Mouse (Mus musculus): ENCODE data around the gene Nudt22. TPM values are rescaled to one million over a fixed set of nuclear protein-coding genes. Genes with fewer than 3 reads are reported as not detected.

The Nudt22 gene
- polyA plus RNA-seq, 1 experiment from 2014 or later: 20.1 TPM

DNA sequence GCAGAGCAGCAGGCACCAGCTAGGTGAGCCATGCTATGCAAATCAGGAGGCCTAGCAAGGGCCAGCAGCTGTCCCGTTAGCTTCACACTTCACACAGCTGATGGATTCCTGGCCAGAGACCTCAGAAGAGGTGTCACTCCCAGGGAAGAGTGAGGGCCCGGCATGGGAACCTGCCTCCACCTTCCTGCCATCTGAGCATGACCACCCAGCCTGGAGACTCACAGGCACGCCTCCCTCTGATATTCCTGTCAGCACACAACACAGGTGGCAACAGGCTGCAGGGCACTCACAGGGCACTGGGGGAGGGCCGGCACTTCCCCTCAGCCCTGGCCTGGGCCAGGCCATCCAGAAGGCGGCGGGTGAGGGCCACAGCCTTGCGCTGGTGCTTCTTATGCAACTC lies 40.5 kb downstream of the Nudt22 start:
- Histone ChIP-seq H3K4me2 (no peak overlapping the region), H3K4me3 (replicated peaks) (no peak overlapping the region), H3K27ac (no peak overlapping the region), H3K9me3 (no peaks in the 10 kb centered on the region), H3K9ac (replicated peaks) (no peak overlapping the region), H3K27me3 (no peaks in the 10 kb centered on the region), H3K36me3 (peaks cover 70% of the 10 kb centered on the region), H3K4me1 (replicated peaks) (peaks cover 11% of the 10 kb centered on the region)
- 73% methylated on average over 7 of the region's 7 CpGs for WGBS
- ATAC-seq (ENCODE audit: insufficient number of reproducible peaks, insufficient read depth, low FRiP score, low TSS enrichment, low read depth): no peak

- Histone ChIP-seq H3K9me3 (no peaks in the 10 kb centered on the region), H3K4me3 (replicated peaks) (no peak overlapping the region), H3K9ac (replicated peaks) (no peak overlapping the region), H3K27me3 (no peaks in the 10 kb centered on the region), H3K4me2 (no peak overlapping the region), H3K27ac (no peak overlapping the region), H3K4me1 (replicated peaks) (peaks cover 19% of the 10 kb centered on the region), H3K36me3 (peaks cover 56% of the 10 kb centered on the region)
- ATAC-seq (ENCODE audit: insufficient number of reproducible peaks, insufficient read depth, low FRiP score, low TSS enrichment, low read depth): no peak
- WGBS: 54% methylated on average over 9 of the region's 9 CpGs
Observed at GRCm38 (mm10) chr19:6954046-6954445, 41.9 kb downstream of the Nudt22 start.

DNA sequence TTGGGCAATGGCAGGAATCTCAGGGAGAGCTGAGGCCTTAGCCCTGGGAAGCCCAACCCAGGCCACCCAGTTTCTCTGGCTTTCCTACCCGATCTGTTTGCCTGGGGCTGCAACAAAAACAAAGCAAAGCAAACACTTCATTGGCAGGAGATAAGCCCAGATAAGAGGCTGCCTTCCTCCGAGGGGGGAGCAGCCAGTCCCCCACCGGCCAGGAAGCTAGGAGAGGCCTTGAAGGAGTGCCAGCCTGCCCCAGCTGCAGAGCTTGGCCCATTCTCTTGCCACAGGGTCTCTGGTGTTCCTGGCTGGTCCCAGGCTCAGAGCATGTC lies 43.2 kb downstream of the Nudt22 start:
- Histone ChIP-seq H3K4me3 (replicated peaks) (peak overlapping the region; percentile 63), H3K36me3 (peaks cover 42% of the 10 kb centered on the region), H3K9me3 (no peaks in the 10 kb centered on the region), H3K9ac (replicated peaks) (0 out of 2 replicates have a peak overlapping the region, but pooled peaks have one; percentile 78), H3K4me2 (peak overlapping the region; percentile 96), H3K27me3 (no peaks in the 10 kb centered on the region), H3K4me1 (replicated peaks) (peaks cover 19% of the 10 kb centered on the region), H3K27ac (peak overlapping the region; percentile 97)
- 12% methylated on average over 3 of the region's 3 CpGs for WGBS
- ATAC-seq (ENCODE audit: insufficient number of reproducible peaks, insufficient read depth, low FRiP score, low TSS enrichment, low read depth): no peak

DNA sequence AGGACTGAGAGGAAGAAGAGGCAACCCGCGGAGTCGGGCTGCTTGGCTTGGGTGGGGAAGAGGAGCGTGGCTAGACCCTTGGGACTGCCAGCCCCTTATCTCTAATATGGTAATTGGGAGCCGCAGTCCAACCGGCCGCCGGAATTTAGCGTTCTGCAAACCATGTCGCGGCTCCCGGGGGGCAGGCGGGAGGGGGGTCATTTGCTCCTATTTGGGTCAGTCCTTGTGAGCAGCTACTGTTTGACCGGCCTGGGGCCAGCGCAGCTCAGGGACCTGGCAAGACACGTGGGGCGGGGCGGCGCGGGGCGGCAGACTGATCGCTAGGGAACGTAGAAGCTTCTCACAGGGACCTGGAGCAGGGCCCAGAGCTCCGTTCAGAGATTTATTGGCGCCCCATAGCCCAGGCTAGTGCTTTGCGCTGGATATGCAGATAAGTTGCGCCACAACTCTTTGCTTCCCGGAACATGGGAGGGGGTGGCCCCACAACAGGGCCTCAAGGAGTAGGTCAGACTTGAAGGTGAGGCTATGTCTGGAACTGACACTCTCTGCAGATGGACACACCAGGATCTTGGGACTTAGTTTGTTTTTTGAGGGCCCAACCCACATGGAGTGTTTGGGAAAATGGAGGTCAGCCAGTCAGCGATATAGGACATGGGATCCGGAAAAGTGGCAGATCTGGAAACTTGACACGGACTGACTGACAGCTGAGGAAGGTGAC lies 43.8 kb downstream of the Nudt22 start:
- no peaks in the 10 kb centered on the region for H3K27me3 ChIP-seq
- peak overlapping the region; percentile 96 for H3K4me2 ChIP-seq
- H3K36me3 ChIP-seq: peaks cover 37% of the 10 kb centered on the region
- peak overlapping the region; percentile 97 for H3K27ac ChIP-seq
- H3K4me3 ChIP-seq (replicated peaks): peak overlapping the region; percentile 63
- H3K9ac ChIP-seq (replicated peaks): peak overlapping the region; percentile 78
- no peaks in the 10 kb centered on the region for H3K9me3 ChIP-seq
- peak; percentile 3; the same call in 1 of the 2 replicates for ATAC-seq (ENCODE audit: insufficient number of reproducible peaks, insufficient read depth, low FRiP score, low TSS enrichment, low read depth)
- WGBS: 3% methylated on average over 31 of the region's 31 CpGs
- H3K4me1 ChIP-seq (replicated peaks): peaks cover 19% of the 10 kb centered on the region

GRCm38 (mm10) chr19:6951381-6951968 lies 44.4 kb downstream of the Nudt22 start:
- peak overlapping the region; percentile 97 for H3K27ac ChIP-seq
- H3K4me3 ChIP-seq (replicated peaks): peak overlapping the region; percentile 63
- H3K4me2 ChIP-seq: peak overlapping the region; percentile 96
- under 1% methylated on average over 35 of the region's 35 CpGs for WGBS
- H3K36me3 ChIP-seq: peaks cover 30% of the 10 kb centered on the region
- H3K9ac ChIP-seq (replicated peaks): peak overlapping the region; percentile 78
- H3K27me3 ChIP-seq: no peaks in the 10 kb centered on the region
- peak; percentile 75 for ATAC-seq (ENCODE audit: insufficient number of reproducible peaks, insufficient read depth, low FRiP score, low TSS enrichment, low read depth)
- H3K9me3 ChIP-seq: no peaks in the 10 kb centered on the region
- H3K4me1 ChIP-seq (replicated peaks): peaks cover 19% of the 10 kb centered on the region

GRCm38 (mm10) chr19:6950613-6951153 lies 45.2 kb downstream of the Nudt22 start:
- under 1% methylated on average over 28 of the region's 28 CpGs for WGBS
- H3K27ac ChIP-seq: peak overlapping the region; percentile 97
- H3K27me3 ChIP-seq: no peaks in the 10 kb centered on the region
- peak overlapping the region; percentile 78 for H3K9ac ChIP-seq (replicated peaks)
- peak overlapping the region; percentile 96 for H3K4me2 ChIP-seq
- H3K4me1 ChIP-seq (replicated peaks): peaks cover 19% of the 10 kb centered on the region
- H3K4me3 ChIP-seq (replicated peaks): peak overlapping the region; percentile 63
- H3K9me3 ChIP-seq: no peaks in the 10 kb centered on the region
- peaks cover 30% of the 10 kb centered on the region for H3K36me3 ChIP-seq
- ATAC-seq (ENCODE audit: insufficient number of reproducible peaks, insufficient read depth, low FRiP score, low TSS enrichment, low read depth): peak; percentile 18; the same call in 1 of the 2 replicates

DNA sequence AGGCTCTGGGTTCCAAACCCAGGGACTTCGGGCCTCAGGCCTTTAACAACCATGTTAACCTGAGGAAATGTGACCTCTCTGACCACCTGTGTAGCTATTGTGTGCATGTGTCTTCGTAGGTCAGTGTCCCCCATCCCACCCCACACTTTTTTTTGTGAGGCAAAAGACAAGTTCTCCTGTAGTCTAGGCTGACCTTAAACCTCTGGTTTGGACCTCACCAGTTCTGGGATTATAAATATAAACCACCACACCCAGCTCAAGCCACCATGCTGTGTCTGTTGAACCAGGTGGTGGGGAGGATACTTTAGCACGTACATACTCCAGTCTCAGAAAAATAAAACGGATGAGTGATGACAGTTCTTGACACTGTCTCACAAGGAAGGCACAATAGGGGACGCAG lies 46.0 kb downstream of the Nudt22 start:
- no peaks in the 10 kb centered on the region for H3K9me3 ChIP-seq
- H3K9ac ChIP-seq (replicated peaks): peak overlapping the region; percentile 78; the same call in 1 of the 2 replicates
- peaks cover 26% of the 10 kb centered on the region for H3K36me3 ChIP-seq
- no peak for ATAC-seq (ENCODE audit: insufficient number of reproducible peaks, insufficient read depth, low FRiP score, low TSS enrichment, low read depth)
- peak overlapping the region; percentile 63 for H3K4me3 ChIP-seq (replicated peaks)
- peaks cover 19% of the 10 kb centered on the region for H3K4me1 ChIP-seq (replicated peaks)
- 63% methylated on average over 5 of the region's 5 CpGs for WGBS
- H3K27ac ChIP-seq: peak overlapping the region; percentile 97
- H3K4me2 ChIP-seq: peak overlapping the region; percentile 96
- no peaks in the 10 kb centered on the region for H3K27me3 ChIP-seq

DNA sequence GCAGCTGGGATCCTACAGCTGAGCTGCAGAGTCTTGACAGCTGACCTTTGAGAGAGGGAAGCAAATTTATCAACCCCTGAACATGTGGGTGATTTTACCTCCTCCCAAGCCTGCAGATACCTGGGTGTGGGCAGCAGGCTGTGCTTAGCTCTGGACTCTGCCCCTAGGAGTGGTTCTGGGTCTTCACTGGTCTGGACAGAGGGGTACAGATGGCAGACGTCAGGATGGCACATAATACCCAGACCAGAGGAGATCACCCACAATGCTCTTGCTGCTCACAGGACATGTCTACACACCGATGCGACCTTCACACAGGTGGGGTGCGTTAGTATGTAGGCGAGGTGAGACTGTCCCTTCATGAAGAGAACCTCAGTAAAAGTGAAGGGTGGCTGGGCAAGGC lies 46.4 kb downstream of the Nudt22 start:
- no peak for ATAC-seq (ENCODE audit: insufficient number of reproducible peaks, insufficient read depth, low FRiP score, low TSS enrichment, low read depth)
- WGBS: 90% methylated on average over 5 of the region's 5 CpGs
- H3K4me2 ChIP-seq: 0 out of 2 replicates have a peak overlapping the region, but pooled peaks have one; percentile 96
- H3K4me3 ChIP-seq (replicated peaks): no peak overlapping the region
- no peaks in the 10 kb centered on the region for H3K27me3 ChIP-seq
- no peak overlapping the region for H3K9ac ChIP-seq (replicated peaks)
- peaks cover 19% of the 10 kb centered on the region for H3K4me1 ChIP-seq (replicated peaks)
- H3K27ac ChIP-seq: no peak overlapping the region
- no peaks in the 10 kb centered on the region for H3K9me3 ChIP-seq
- H3K36me3 ChIP-seq: peaks cover 22% of the 10 kb centered on the region

- WGBS: 75% methylated on average over 4 of the region's 4 CpGs
- no peak overlapping the region for H3K27ac ChIP-seq
- no peak overlapping the region for H3K9ac ChIP-seq (replicated peaks)
- no peak for ATAC-seq (ENCODE audit: insufficient number of reproducible peaks, insufficient read depth, low FRiP score, low TSS enrichment, low read depth)
- H3K9me3 ChIP-seq: no peaks in the 10 kb centered on the region
- no peak overlapping the region for H3K4me3 ChIP-seq (replicated peaks)
- H3K36me3 ChIP-seq: peaks cover 17% of the 10 kb centered on the region; the same call in 1 of the 2 replicates
- H3K4me1 ChIP-seq (replicated peaks): peaks cover 19% of the 10 kb centered on the region
- no peak overlapping the region for H3K4me2 ChIP-seq
- H3K27me3 ChIP-seq: no peaks in the 10 kb centered on the region
Observed at GRCm38 (mm10) chr19:6948186-6948585, 47.7 kb downstream of the Nudt22 start.

DNA sequence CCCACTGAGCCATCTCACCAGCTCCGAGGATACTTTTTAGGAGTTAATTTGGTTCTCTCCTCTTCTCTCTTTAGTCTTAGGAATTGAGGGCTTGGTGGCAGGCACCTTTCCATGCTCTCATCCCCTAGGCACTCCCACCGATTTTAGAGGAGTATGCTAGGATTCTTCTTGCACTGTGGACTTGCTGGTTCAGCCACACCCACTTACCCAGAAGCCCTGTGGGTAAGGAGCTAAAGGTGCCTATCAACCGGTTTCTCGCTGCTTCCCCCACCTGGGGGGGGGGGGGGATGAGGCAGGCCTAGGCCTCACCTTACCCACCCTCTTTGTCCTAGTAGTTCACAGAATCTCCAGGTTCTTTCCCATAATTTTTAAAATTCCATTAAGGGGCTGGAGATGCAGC lies 48.2 kb downstream of the Nudt22 start:
- no peaks in the 10 kb centered on the region for H3K27me3 ChIP-seq
- H3K4me3 ChIP-seq (replicated peaks): no peak overlapping the region
- H3K4me1 ChIP-seq (replicated peaks): peaks cover 21% of the 10 kb centered on the region
- 46% methylated on average over 4 of the region's 4 CpGs for WGBS
- no peaks in the 10 kb centered on the region for H3K9me3 ChIP-seq
- peaks cover 12% of the 10 kb centered on the region; the same call in 1 of the 2 replicates for H3K36me3 ChIP-seq
- no peak overlapping the region for H3K9ac ChIP-seq (replicated peaks)
- H3K27ac ChIP-seq: no peak overlapping the region
- ATAC-seq (ENCODE audit: insufficient number of reproducible peaks, insufficient read depth, low FRiP score, low TSS enrichment, low read depth): no peak
- no peak overlapping the region for H3K4me2 ChIP-seq

- WGBS: 92% methylated on average over 6 of the region's 6 CpGs
- H3K27ac ChIP-seq: no peak overlapping the region
Observed at GRCm38 (mm10) chr19:6943709-6944108, 52.2 kb downstream of the Nudt22 start.

More at GRCm38 (mm10) chr19:6943709-6944108, 52.2 kb downstream of the Nudt22 start:
- Histone ChIP-seq H3K27me3 (no peaks in the 10 kb centered on the region; the same call in 1 of the 2 replicates), H3K9ac (replicated peaks) (no peak overlapping the region), H3K9me3 (no peaks in the 10 kb centered on the region), H3K36me3 (peaks cover 11% of the 10 kb centered on the region; the same call in 1 of the 2 replicates), H3K4me3 (replicated peaks) (no peak overlapping the region), H3K4me1 (replicated peaks) (peaks cover 22% of the 10 kb centered on the region), H3K4me2 (no peak overlapping the region)
- no peak for ATAC-seq (ENCODE audit: insufficient number of reproducible peaks, insufficient read depth, low FRiP score, low TSS enrichment, low read depth)
